Mouse (Mus musculus) lung, embryonic 15.5 days (tissue): ENCODE results near the gene Cacna2d2. TPM values are rescaled to one million over a fixed set of nuclear protein-coding genes. Genes with fewer than 3 reads are reported as not detected.

Source experiments
- ATAC-seq: fragments of 200-750 bp; cut with Nextera tagmentation; 2 replicates; pipeline ENCODE4 v1.8.0; 2017; ENCODE audit warnings: moderate number of reproducible peaks, borderline replicate concordance; ENCODE audit not compliant: low FRiP score, low TSS enrichment; ENCODE audit errors: extremely low read depth
- H3K27ac ChIP-seq: fragments of 300-500 bp; sonication (generic); 2 replicates; pipeline ENCODE4 v1.5.1; 2015; ENCODE audit warnings: moderate library complexity, mild to moderate bottlenecking, inconsistent platforms
- H3K27me3 ChIP-seq: fragments of 300-500 bp; sonication (generic); 2 replicates; pipeline ENCODE4 v1.6.1; 2015; ENCODE audit warnings: inconsistent platforms
- H3K36me3 ChIP-seq: fragments of 300-500 bp; sonication (generic); 2 replicates; pipeline ENCODE4 v1.6.1; 2015; ENCODE audit warnings: inconsistent platforms
- H3K4me1 ChIP-seq: fragments of 300-500 bp; sonication (generic); 2 replicates; pipeline ENCODE4 v1.6.1; 2015; ENCODE audit warnings: inconsistent platforms
- H3K4me2 ChIP-seq: fragments of 300-500 bp; sonication (generic); 2 replicates; pipeline ENCODE4 v1.6.1; 2015; ENCODE audit warnings: inconsistent platforms, mild to moderate bottlenecking, moderate library complexity
- H3K4me3 ChIP-seq: fragments of 300-500 bp; sonication (generic); 2 replicates; pipeline ENCODE4 v1.5.1; 2015; ENCODE audit warnings: mild to moderate bottlenecking, inconsistent platforms
- H3K9ac ChIP-seq: fragments of 300-500 bp; sonication (generic); 2 replicates; pipeline ENCODE4 v1.6.1; 2015; ENCODE audit warnings: inconsistent platforms
- H3K9me3 ChIP-seq: fragments of 300-500 bp; sonication (generic); 2 replicates; pipeline ENCODE4 v1.6.1; 2016; ENCODE audit warnings: inconsistent platforms
- WGBS: fragments of 180-500 bp; shearing (Covaris S2); methylation state at CpG from one replicate; pipeline ENCODE4 v1.1.7; 2015; 5-methylcytosine and 5-hydroxymethylcytosine counted together
- polyA plus RNA-seq: library from polyadenylated mRNA; unstranded; fragments of >200 nt; fragmentation: Nextera tagmentation; extraction: Ambion mirVana; gene quantifications from 2 replicates; pipeline ENCODE4 v1.2.1, GENCODE M21; 2015

Gene Cacna2d2
- polyA plus RNA-seq, 1 experiment from 2014 or later = 0.42 TPM

- WGBS = 9% methylated on average over 5 of the region's 5 CpGs
- H3K4me1 ChIP-seq = peaks cover 4% of the 10 kb centered on the region; the same call in 1 of the 2 replicates
- no peak overlapping the region for H3K27ac ChIP-seq
- no peak overlapping the region for H3K4me3 ChIP-seq
- no peaks in the 10 kb centered on the region for H3K9me3 ChIP-seq
- ATAC-seq = no peak
- no peaks in the 10 kb centered on the region for H3K36me3 ChIP-seq
- H3K27me3 ChIP-seq = peaks cover 63% of the 10 kb centered on the region
- H3K4me2 ChIP-seq = no peak overlapping the region
- H3K9ac ChIP-seq = no peak overlapping the region
Observed at GRCm38 (mm10) chr9:107375451-107375850, 24.0 kb upstream of the Cacna2d2 start.

- H3K4me1 ChIP-seq = peaks cover 4% of the 10 kb centered on the region; the same call in 1 of the 2 replicates
- H3K9ac ChIP-seq = no peak overlapping the region
- no peak overlapping the region for H3K27ac ChIP-seq
- H3K27me3 ChIP-seq = peaks cover 89% of the 10 kb centered on the region
- ATAC-seq = no peak
- no peaks in the 10 kb centered on the region for H3K9me3 ChIP-seq
- H3K36me3 ChIP-seq = no peaks in the 10 kb centered on the region
- WGBS = under 1% methylated on average over 35 of the region's 35 CpGs
- H3K4me2 ChIP-seq = peak overlapping the region; percentile 57
- peak overlapping the region; percentile 35 for H3K4me3 ChIP-seq
Observed at GRCm38 (mm10) chr9:107377961-107378512, 21.4 kb upstream of the Cacna2d2 start.

GRCm38 (mm10) chr9:107381723-107382122 lies 17.7 kb upstream of the Cacna2d2 start:
- H3K27ac ChIP-seq = no peak overlapping the region
- 9% methylated on average over 8 of the region's 8 CpGs for WGBS
- no peak overlapping the region for H3K4me3 ChIP-seq
- no peak overlapping the region for H3K9ac ChIP-seq
- H3K9me3 ChIP-seq = no peaks in the 10 kb centered on the region
- H3K27me3 ChIP-seq = peaks cover 94% of the 10 kb centered on the region
- H3K4me2 ChIP-seq = no peak overlapping the region
- ATAC-seq = no peak
- no peaks in the 10 kb centered on the region for H3K36me3 ChIP-seq
- H3K4me1 ChIP-seq = peaks cover 4% of the 10 kb centered on the region; the same call in 1 of the 2 replicates

GRCm38 (mm10) chr9:107384396-107384795 lies 15.0 kb upstream of the Cacna2d2 start:
- no peak for ATAC-seq
- H3K27me3 ChIP-seq = peaks cover 70% of the 10 kb centered on the region
- no peaks in the 10 kb centered on the region for H3K9me3 ChIP-seq
- H3K9ac ChIP-seq = no peak overlapping the region
- 32% methylated on average over 3 of the region's 3 CpGs for WGBS
- H3K4me1 ChIP-seq = no peaks in the 10 kb centered on the region
- no peak overlapping the region for H3K4me2 ChIP-seq
- H3K27ac ChIP-seq = no peak overlapping the region
- no peak overlapping the region for H3K4me3 ChIP-seq
- no peaks in the 10 kb centered on the region for H3K36me3 ChIP-seq

GRCm38 (mm10) chr9:107386722-107387121 lies 12.7 kb upstream of the Cacna2d2 start:
- no peaks in the 10 kb centered on the region for H3K9me3 ChIP-seq
- H3K9ac ChIP-seq = no peak overlapping the region
- H3K27ac ChIP-seq = no peak overlapping the region
- WGBS = 62% methylated on average over 3 of the region's 3 CpGs
- no peak for ATAC-seq
- no peak overlapping the region for H3K4me2 ChIP-seq
- H3K27me3 ChIP-seq = peaks cover 47% of the 10 kb centered on the region
- H3K4me1 ChIP-seq = no peaks in the 10 kb centered on the region
- H3K4me3 ChIP-seq = no peak overlapping the region
- H3K36me3 ChIP-seq = no peaks in the 10 kb centered on the region

GRCm38 (mm10) chr9:107387708-107388107 lies 11.7 kb upstream of the Cacna2d2 start:
- Histone ChIP-seq H3K4me2 (no peak overlapping the region), H3K27me3 (peaks cover 37% of the 10 kb centered on the region), H3K9me3 (no peaks in the 10 kb centered on the region), H3K4me3 (no peak overlapping the region), H3K36me3 (no peaks in the 10 kb centered on the region), H3K9ac (no peak overlapping the region), H3K27ac (no peak overlapping the region), H3K4me1 (no peaks in the 10 kb centered on the region)
- no peak for ATAC-seq
- 76% methylated on average over 3 of the region's 3 CpGs for WGBS

- H3K27me3 ChIP-seq = peaks cover 32% of the 10 kb centered on the region
- H3K9ac ChIP-seq = no peak overlapping the region
- H3K27ac ChIP-seq = no peak overlapping the region
- H3K4me2 ChIP-seq = no peak overlapping the region
- no peaks in the 10 kb centered on the region for H3K9me3 ChIP-seq
- ATAC-seq = no peak
- H3K4me1 ChIP-seq = no peaks in the 10 kb centered on the region
- no peaks in the 10 kb centered on the region for H3K36me3 ChIP-seq
- WGBS = 71% methylated on average over 2 of the region's 2 CpGs
- H3K4me3 ChIP-seq = no peak overlapping the region
Observed at GRCm38 (mm10) chr9:107388263-107388662, 11.1 kb upstream of the Cacna2d2 start.

GRCm38 (mm10) chr9:107396397-107396796 lies 3.0 kb upstream of the Cacna2d2 start:
- Histone ChIP-seq H3K9me3 (no peaks in the 10 kb centered on the region), H3K27me3 (peaks cover 46% of the 10 kb centered on the region), H3K4me1 (peaks cover 8% of the 10 kb centered on the region)

GRCm38 (mm10) chr9:107398968-107399367 lies 444 bp upstream of the Cacna2d2 start:
- peaks cover 8% of the 10 kb centered on the region for H3K4me1 ChIP-seq
- no peaks in the 10 kb centered on the region for H3K36me3 ChIP-seq
- ATAC-seq = no peak
- H3K4me2 ChIP-seq = peak overlapping the region; percentile 99
- no peak overlapping the region for H3K27ac ChIP-seq
- H3K9ac ChIP-seq = no peak overlapping the region
- WGBS = 21% methylated on average over 11 of the region's 11 CpGs
- H3K27me3 ChIP-seq = peaks cover 71% of the 10 kb centered on the region
- H3K4me3 ChIP-seq = no peak overlapping the region
- no peaks in the 10 kb centered on the region for H3K9me3 ChIP-seq

More at GRCm38 (mm10) chr9:107396397-107396796, 3.0 kb upstream of the Cacna2d2 start:
- ATAC-seq = no peak
- 31% methylated on average over 4 of the region's 4 CpGs for WGBS
- Histone ChIP-seq H3K4me2 (no peak overlapping the region), H3K36me3 (no peaks in the 10 kb centered on the region), H3K9ac (no peak overlapping the region), H3K4me3 (no peak overlapping the region), H3K27ac (no peak overlapping the region)

GRCm38 (mm10) chr9:107400060-107400511 lies 674 bp downstream of the Cacna2d2 start:
- peaks cover 8% of the 10 kb centered on the region for H3K4me1 ChIP-seq
- no peak for ATAC-seq
- peak overlapping the region; percentile 33 for H3K9ac ChIP-seq
- H3K4me3 ChIP-seq = peak overlapping the region; percentile 57
- under 1% methylated on average over 38 of the region's 45 CpGs for WGBS
- no peaks in the 10 kb centered on the region for H3K36me3 ChIP-seq
- no peak overlapping the region for H3K27ac ChIP-seq
- H3K27me3 ChIP-seq = peaks cover 71% of the 10 kb centered on the region
- H3K4me2 ChIP-seq = peak overlapping the region; percentile 99
- no peaks in the 10 kb centered on the region for H3K9me3 ChIP-seq

GRCm38 (mm10) chr9:107400666-107401285 lies 1.4 kb downstream of the Cacna2d2 start:
- H3K9ac ChIP-seq = peak overlapping the region; percentile 33; the same call in 1 of the 2 replicates
- no peaks in the 10 kb centered on the region for H3K9me3 ChIP-seq
- no peak for ATAC-seq
- no peak overlapping the region for H3K27ac ChIP-seq
- peak overlapping the region; percentile 57 for H3K4me3 ChIP-seq
- peaks cover 71% of the 10 kb centered on the region for H3K27me3 ChIP-seq
- H3K4me2 ChIP-seq = peak overlapping the region; percentile 99
- peaks cover 8% of the 10 kb centered on the region for H3K4me1 ChIP-seq
- 12% methylated on average over 13 of the region's 13 CpGs for WGBS
- no peaks in the 10 kb centered on the region for H3K36me3 ChIP-seq

GRCm38 (mm10) chr9:107403116-107403515 lies 3.7 kb downstream of the Cacna2d2 start:
- H3K27ac ChIP-seq = no peak overlapping the region
- ATAC-seq = no peak
- WGBS = 68% methylated on average over 7 of the region's 7 CpGs
- peaks cover 8% of the 10 kb centered on the region for H3K4me1 ChIP-seq
- H3K4me3 ChIP-seq = no peak overlapping the region
- H3K9ac ChIP-seq = no peak overlapping the region
- H3K27me3 ChIP-seq = peaks cover 57% of the 10 kb centered on the region
- H3K9me3 ChIP-seq = no peaks in the 10 kb centered on the region
- H3K4me2 ChIP-seq = no peak overlapping the region
- H3K36me3 ChIP-seq = no peaks in the 10 kb centered on the region
